Mouse (Mus musculus) liver, embryonic 12.5 days (tissue): ENCODE results near the gene Ppp6r3. TPM values are rescaled to one million over a fixed set of nuclear protein-coding genes. Genes with fewer than 3 reads are reported as not detected.

Experiments
- ATAC-seq: fragments of 200-750 bp; cut with Nextera tagmentation; 2 replicates; pipeline ENCODE4 v1.8.0; 2017; ENCODE audit warnings: moderate number of reproducible peaks, mild to moderate bottlenecking, moderate library complexity
- H3K27ac ChIP-seq: fragments of 300-500 bp; sonication (generic); 2 replicates; pipeline ENCODE4 v1.5.1; 2016; ENCODE audit warnings: mild to moderate bottlenecking
- H3K27me3 ChIP-seq: fragments of 300-500 bp; sonication (generic); replicated peaks from 2 replicates; pipeline ENCODE4 v1.6.1; 2016; ENCODE audit warnings: mild to moderate bottlenecking, moderate library complexity
- H3K36me3 ChIP-seq: fragments of 300-500 bp; sonication (generic); 2 replicates; pipeline ENCODE4 v1.6.1; 2016; ENCODE audit warnings: mild to moderate bottlenecking, moderate library complexity
- H3K4me1 ChIP-seq: fragments of 300-500 bp; sonication (generic); 2 replicates; pipeline ENCODE4 v1.6.1; 2016
- H3K4me2 ChIP-seq: fragments of 300-500 bp; sonication (generic); 2 replicates; pipeline ENCODE4 v1.6.1; 2016; ENCODE audit warnings: mild to moderate bottlenecking, moderate library complexity
- H3K4me3 ChIP-seq: fragments of 300-500 bp; sonication (generic); 2 replicates; pipeline ENCODE4 v1.5.1; 2016; ENCODE audit warnings: mild to moderate bottlenecking, moderate library complexity
- H3K9ac ChIP-seq: fragments of 300-500 bp; sonication (generic); 2 replicates; pipeline ENCODE4 v1.6.1; 2016; ENCODE audit warnings: mild to moderate bottlenecking, moderate library complexity
- H3K9me3 ChIP-seq: fragments of 300-500 bp; sonication (generic); replicated peaks from 2 replicates; pipeline ENCODE4 v1.6.1; 2016; ENCODE audit warnings: mild to moderate bottlenecking, moderate library complexity
- WGBS: fragments of 180-500 bp; shearing (Covaris S2); methylation state at CpG from one replicate; pipeline ENCODE4 v1.1.7; 2016; ENCODE audit not compliant: insufficient replicate concordance; 5-methylcytosine and 5-hydroxymethylcytosine counted together
- polyA plus RNA-seq: library from polyadenylated mRNA; unstranded; fragments of >200 nt; fragmentation: Nextera tagmentation; extraction: Ambion mirVana; gene quantifications from 2 replicates; pipeline ENCODE4 v1.2.1, GENCODE M21; 2016

Gene Ppp6r3
- polyA plus RNA-seq, 1 experiment from 2014 or later = 35.8 TPM

- Histone ChIP-seq H3K4me1 (peaks cover 3% of the 10 kb centered on the region; the same call in 1 of the 2 replicates), H3K4me2 (no peak overlapping the region), H3K27ac (no peak overlapping the region), H3K9ac (no peak overlapping the region), H3K9me3 (no peaks in the 10 kb centered on the region), H3K4me3 (no peak overlapping the region), H3K27me3 (peaks cover 10% of the 10 kb centered on the region), H3K36me3 (no peaks in the 10 kb centered on the region)
- 60% methylated on average over 10 of the region's 10 CpGs for WGBS
- ATAC-seq = no peak
Measured at GRCm38 (mm10) chr19:3441092-3441491, 134.5 kb downstream of the Ppp6r3 start.

- Histone ChIP-seq H3K9me3 (no peaks in the 10 kb centered on the region), H3K9ac (no peak overlapping the region), H3K4me2 (no peak overlapping the region), H3K4me1 (peaks cover 3% of the 10 kb centered on the region; the same call in 1 of the 2 replicates), H3K36me3 (no peaks in the 10 kb centered on the region), H3K27ac (no peak overlapping the region), H3K4me3 (no peak overlapping the region), H3K27me3 (peaks cover 10% of the 10 kb centered on the region)
- WGBS = 48% methylated on average over 5 of the region's 5 CpGs
- ATAC-seq = no peak
Measured at GRCm38 (mm10) chr19:3440667-3441066, 134.9 kb downstream of the Ppp6r3 start.

- H3K27me3 ChIP-seq = peaks cover 13% of the 10 kb centered on the region
- H3K4me2 ChIP-seq = no peak overlapping the region
- H3K27ac ChIP-seq = no peak overlapping the region
- peaks cover 13% of the 10 kb centered on the region; the same call in 1 of the 2 replicates for H3K4me1 ChIP-seq
- H3K9ac ChIP-seq = no peak overlapping the region
- WGBS = 43% methylated on average over 5 of the region's 5 CpGs
- ATAC-seq = no peak
- no peak overlapping the region for H3K4me3 ChIP-seq
- H3K36me3 ChIP-seq = no peaks in the 10 kb centered on the region
- no peaks in the 10 kb centered on the region for H3K9me3 ChIP-seq
Measured at GRCm38 (mm10) chr19:3437980-3438379, 137.6 kb downstream of the Ppp6r3 start.

GRCm38 (mm10) chr19:3436840-3437239 is 138.7 kb downstream of the Ppp6r3 start:
- H3K4me1 ChIP-seq = peaks cover 13% of the 10 kb centered on the region; the same call in 1 of the 2 replicates
- no peak overlapping the region for H3K4me3 ChIP-seq
- H3K9me3 ChIP-seq = no peaks in the 10 kb centered on the region
- H3K27ac ChIP-seq = no peak overlapping the region
- 0 out of 2 replicates have a peak, but pooled peaks have one; percentile 19 for ATAC-seq
- no peaks in the 10 kb centered on the region for H3K36me3 ChIP-seq
- 45% methylated on average over 9 of the region's 9 CpGs for WGBS
- H3K27me3 ChIP-seq = peaks cover 13% of the 10 kb centered on the region; the same call in 1 of the 2 replicates
- no peak overlapping the region for H3K9ac ChIP-seq
- no peak overlapping the region for H3K4me2 ChIP-seq

GRCm38 (mm10) chr19:3435824-3436223 is 139.7 kb downstream of the Ppp6r3 start:
- no peak overlapping the region for H3K4me3 ChIP-seq
- H3K9ac ChIP-seq = no peak overlapping the region
- H3K4me2 ChIP-seq = no peak overlapping the region
- 58% methylated on average over 3 of the region's 3 CpGs for WGBS
- no peak overlapping the region for H3K27ac ChIP-seq
- peaks cover 13% of the 10 kb centered on the region; the same call in 1 of the 2 replicates for H3K27me3 ChIP-seq
- H3K36me3 ChIP-seq = no peaks in the 10 kb centered on the region
- H3K9me3 ChIP-seq = no peaks in the 10 kb centered on the region
- ATAC-seq = no peak
- peaks cover 9% of the 10 kb centered on the region; the same call in 1 of the 2 replicates for H3K4me1 ChIP-seq

- no peaks in the 10 kb centered on the region for H3K36me3 ChIP-seq
- no peak overlapping the region for H3K4me3 ChIP-seq
- peaks cover 9% of the 10 kb centered on the region; the same call in 1 of the 2 replicates for H3K4me1 ChIP-seq
- 22% methylated on average over 4 of the region's 4 CpGs for WGBS
- ATAC-seq = no peak
- no peak overlapping the region for H3K4me2 ChIP-seq
- H3K9ac ChIP-seq = no peak overlapping the region
- peaks cover 13% of the 10 kb centered on the region; the same call in 1 of the 2 replicates for H3K27me3 ChIP-seq
- H3K27ac ChIP-seq = no peak overlapping the region
- H3K9me3 ChIP-seq = no peaks in the 10 kb centered on the region
Measured at GRCm38 (mm10) chr19:3434641-3435040, 140.9 kb downstream of the Ppp6r3 start.

- Histone ChIP-seq H3K9ac (no peak overlapping the region), H3K4me2 (no peak overlapping the region), H3K27me3 (peaks cover 13% of the 10 kb centered on the region; the same call in 1 of the 2 replicates), H3K9me3 (no peaks in the 10 kb centered on the region), H3K36me3 (no peaks in the 10 kb centered on the region), H3K4me3 (no peak overlapping the region), H3K4me1 (peaks cover 9% of the 10 kb centered on the region; the same call in 1 of the 2 replicates), H3K27ac (no peak overlapping the region)
- 44% methylated on average over 4 of the region's 4 CpGs for WGBS
- ATAC-seq = no peak
Measured at GRCm38 (mm10) chr19:3434124-3434523, 141.4 kb downstream of the Ppp6r3 start.

GRCm38 (mm10) chr19:3431969-3432368 is 143.6 kb downstream of the Ppp6r3 start:
- H3K27ac ChIP-seq = no peak overlapping the region
- H3K4me1 ChIP-seq = peaks cover 9% of the 10 kb centered on the region; the same call in 1 of the 2 replicates
- no peak for ATAC-seq
- no peaks in the 10 kb centered on the region for H3K9me3 ChIP-seq
- H3K36me3 ChIP-seq = no peaks in the 10 kb centered on the region
- H3K4me2 ChIP-seq = no peak overlapping the region
- 50% methylated on average over 2 of the region's 2 CpGs for WGBS
- H3K9ac ChIP-seq = no peak overlapping the region
- H3K4me3 ChIP-seq = no peak overlapping the region
- H3K27me3 ChIP-seq = 0 out of 2 replicates have a peak, but pooled peaks cover 6% of the 10 kb centered on the region

GRCm38 (mm10) chr19:3431066-3431465 is 144.5 kb downstream of the Ppp6r3 start:
- H3K9ac ChIP-seq = no peak overlapping the region
- H3K4me1 ChIP-seq = peaks cover 9% of the 10 kb centered on the region; the same call in 1 of the 2 replicates
- no peaks in the 10 kb centered on the region for H3K9me3 ChIP-seq
- H3K27me3 ChIP-seq = 0 out of 2 replicates have a peak, but pooled peaks cover 2% of the 10 kb centered on the region
- H3K27ac ChIP-seq = no peak overlapping the region
- no peaks in the 10 kb centered on the region for H3K36me3 ChIP-seq
- H3K4me3 ChIP-seq = no peak overlapping the region
- 70% methylated on average over 7 of the region's 7 CpGs for WGBS
- ATAC-seq = no peak
- H3K4me2 ChIP-seq = no peak overlapping the region

- Histone ChIP-seq H3K4me1 (peaks cover 5% of the 10 kb centered on the region; the same call in 1 of the 2 replicates), H3K9ac (no peak overlapping the region), H3K4me2 (no peak overlapping the region), H3K27me3 (0 out of 2 replicates have a peak, but pooled peaks cover 2% of the 10 kb centered on the region), H3K9me3 (no peaks in the 10 kb centered on the region), H3K36me3 (no peaks in the 10 kb centered on the region), H3K4me3 (no peak overlapping the region), H3K27ac (no peak overlapping the region)
- WGBS = 59% methylated on average over 7 of the region's 7 CpGs
- ATAC-seq = no peak
Measured at GRCm38 (mm10) chr19:3429156-3429816, 146.3 kb downstream of the Ppp6r3 start.

- Histone ChIP-seq H3K9ac (no peak overlapping the region), H3K27ac (no peak overlapping the region), H3K27me3 (no peaks in the 10 kb centered on the region), H3K4me3 (no peak overlapping the region), H3K4me2 (no peak overlapping the region), H3K4me1 (no peaks in the 10 kb centered on the region), H3K36me3 (no peaks in the 10 kb centered on the region), H3K9me3 (no peaks in the 10 kb centered on the region)
- ATAC-seq = no peak
- WGBS = 74% methylated on average over 15 of the region's 15 CpGs
Measured at GRCm38 (mm10) chr19:3428057-3428830, 147.3 kb downstream of the Ppp6r3 start.

- Histone ChIP-seq H3K36me3 (no peaks in the 10 kb centered on the region), H3K27me3 (peaks cover under 1% of the 10 kb centered on the region; the same call in 1 of the 2 replicates), H3K4me3 (no peak overlapping the region), H3K27ac (no peak overlapping the region), H3K4me2 (no peak overlapping the region), H3K9ac (no peak overlapping the region), H3K4me1 (no peaks in the 10 kb centered on the region), H3K9me3 (no peaks in the 10 kb centered on the region)
- no peak for ATAC-seq
- WGBS = 67% methylated on average over 2 of the region's 2 CpGs
Measured at GRCm38 (mm10) chr19:3424214-3424613, 151.3 kb downstream of the Ppp6r3 start.
